Mouse (Mus musculus): ENCODE measurements around the gene Tlx2.

DNA sequence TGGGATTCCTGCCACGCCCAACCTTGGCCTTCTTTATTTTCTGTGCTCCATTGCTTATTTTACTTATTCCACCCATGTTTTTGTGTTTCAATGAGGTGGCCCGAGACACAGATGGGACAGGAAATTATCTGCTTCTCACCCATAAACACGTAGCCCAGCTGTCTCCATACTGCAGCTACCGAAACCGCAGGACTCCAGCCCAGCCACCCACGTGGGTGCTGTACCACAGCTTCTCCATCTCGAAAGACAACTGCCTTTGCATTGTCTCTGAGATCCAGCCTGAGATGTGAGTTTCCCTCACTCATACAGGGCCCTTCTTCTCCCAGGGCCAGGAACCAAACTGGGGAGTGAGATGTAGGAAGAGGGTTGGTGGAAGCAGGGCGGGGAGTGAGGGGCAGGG is 4.1 kb downstream of the Tlx2 start:
- TF ChIP-seq POLR2A (IDR thresholded peaks at IDR 0.05; ENCODE audit: borderline replicate concordance, extremely low read depth, insufficient read depth, insufficient read length, poor library complexity, severe bottlenecking) (no peak), CTCF (IDR thresholded peaks at IDR 0.05; ENCODE audit: borderline replicate concordance, extremely low read depth, insufficient read depth, insufficient read length) (no peak)
